Mouse (Mus musculus): ENCODE results near the gene Gsc.
"Not testable (repeated sequence)": the region's sequence is repeated elsewhere in the genome, so short reads cannot be mapped to it uniquely, and the experiment has no call there.

Gene Gsc

GRCm38 (mm10) chr12:104450257-104450656 is 22.9 kb downstream of the Gsc start:
- no peak for DNase-seq

- peak; percentile 61 for DNase-seq
These were observed 25.0 kb downstream of the Gsc start for GRCm38 (mm10) chr12:104448099-104448498.

GRCm38 (mm10) chr12:104447056-104447455 is 26.1 kb downstream of the Gsc start:
- DNase-seq: not testable (repeated sequence)

GRCm38 (mm10) chr12:104443716-104444115 is 29.4 kb downstream of the Gsc start:
- no peak for DNase-seq

- peak; percentile 87 for DNase-seq
These were observed 32.9 kb downstream of the Gsc start for GRCm38 (mm10) chr12:104440087-104440760.

DNA sequence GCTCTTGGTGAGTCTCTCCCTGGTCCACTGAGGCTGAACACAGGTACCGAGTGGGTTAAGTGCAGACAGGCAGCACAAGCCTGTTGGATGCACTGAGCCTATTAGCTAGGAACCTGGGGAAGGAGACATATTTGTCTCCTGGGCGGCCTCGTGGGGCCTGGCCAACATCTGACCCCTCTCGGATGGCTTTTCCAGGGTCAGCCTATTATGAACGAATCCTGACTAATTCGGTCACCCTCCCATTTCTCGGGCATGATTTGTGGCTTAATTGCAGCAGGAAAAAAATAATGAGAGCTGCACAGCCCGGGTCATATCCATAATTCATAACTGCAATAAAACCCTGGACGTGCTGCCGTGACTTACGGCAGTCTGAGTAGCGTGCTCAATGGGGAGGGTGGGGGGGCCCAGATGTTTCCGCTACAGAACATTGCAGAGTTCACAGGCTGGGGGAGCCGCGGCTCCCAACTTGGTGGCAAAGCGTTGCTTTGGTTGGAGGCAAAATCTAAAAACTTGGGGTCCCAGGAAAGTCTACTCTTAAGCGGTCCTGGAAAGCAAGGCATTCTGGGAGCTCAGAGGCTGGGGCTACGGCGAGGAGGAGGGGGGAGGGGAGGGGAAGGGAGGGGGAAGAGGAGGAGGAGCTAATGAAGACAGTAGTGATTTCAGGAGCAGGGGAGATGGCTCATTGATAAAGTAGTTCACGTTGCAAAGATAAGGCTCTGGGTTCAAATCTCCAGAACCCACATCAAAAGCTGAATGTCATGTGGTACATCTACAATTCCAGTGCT is 39.0 kb downstream of the Gsc start:
- no peak for DNase-seq

- DNase-seq: no peak
These were observed 39.9 kb downstream of the Gsc start for GRCm38 (mm10) chr12:104433214-104433613.

GRCm38 (mm10) chr12:104431359-104431758 is 41.8 kb downstream of the Gsc start:
- no peak for DNase-seq

GRCm38 (mm10) chr12:104426915-104427314 is 46.2 kb downstream of the Gsc start:
- DNase-seq: peak; percentile 37

DNA sequence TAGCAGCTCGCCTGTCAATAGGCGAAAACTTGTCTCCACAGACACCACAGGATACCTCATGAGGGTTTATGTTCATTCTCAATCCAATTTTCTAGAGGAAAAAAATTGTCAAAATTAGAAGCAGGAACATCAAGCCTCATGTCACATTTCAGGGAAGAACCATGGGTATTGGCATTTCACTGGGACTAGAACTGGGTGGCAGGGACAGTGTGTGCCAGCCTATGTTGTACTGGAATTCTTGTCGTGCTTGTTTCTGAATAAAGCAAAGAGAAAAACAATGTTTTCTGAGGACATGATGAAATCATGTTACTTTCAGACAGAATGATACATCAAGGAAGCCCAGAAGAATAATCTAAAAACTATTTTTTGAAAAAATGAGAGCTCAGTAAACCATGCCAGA is 47.5 kb downstream of the Gsc start:
- no peak for DNase-seq

- peak; percentile 34 for DNase-seq
These were observed 50.3 kb downstream of the Gsc start for GRCm38 (mm10) chr12:104422615-104423392.

Data from kidney, adult 18-20 months (tissue).